Mouse (Mus musculus) lung, postnatal 4 days (tissue): ENCODE results near the gene Gm13285.
"Not testable (repeated sequence)": the region's sequence is repeated elsewhere in the genome, so short reads cannot be mapped to it uniquely, and the experiment has no call there.

ENCODE experiments used
- DNase-seq, 2 experiments: peaks; one replicate each; pipeline ENCODE4 v3.0.0; 2021

Gm13285 gene

DNA sequence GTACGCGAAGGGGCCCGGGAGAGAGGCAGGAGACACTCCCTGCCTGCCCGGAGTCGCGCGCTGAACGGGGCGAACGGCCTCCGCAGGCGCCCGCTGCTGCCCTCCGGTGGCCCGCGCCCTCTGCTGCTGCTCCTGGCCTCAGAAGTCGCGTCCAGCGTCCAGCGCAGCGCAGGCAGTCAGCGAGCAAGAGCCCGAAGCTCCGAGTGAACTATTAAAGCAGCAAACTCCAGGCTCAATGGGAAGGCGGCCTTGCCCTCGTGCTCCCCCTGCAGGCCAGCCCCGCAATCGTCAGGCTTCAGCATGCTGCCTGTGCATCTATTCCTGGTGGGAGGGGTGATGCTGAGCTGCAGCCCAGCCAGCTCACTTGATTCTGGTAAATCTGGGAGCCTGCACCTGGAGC lies 2.4 kb upstream of the Gm13285 start, which contains the start of gene Gm13279:
Gm13279 (plus strand) TSS at position 301 of the 400 bp plus-strand sequence.
- DNase-seq: not testable (repeated sequence)

DNA sequence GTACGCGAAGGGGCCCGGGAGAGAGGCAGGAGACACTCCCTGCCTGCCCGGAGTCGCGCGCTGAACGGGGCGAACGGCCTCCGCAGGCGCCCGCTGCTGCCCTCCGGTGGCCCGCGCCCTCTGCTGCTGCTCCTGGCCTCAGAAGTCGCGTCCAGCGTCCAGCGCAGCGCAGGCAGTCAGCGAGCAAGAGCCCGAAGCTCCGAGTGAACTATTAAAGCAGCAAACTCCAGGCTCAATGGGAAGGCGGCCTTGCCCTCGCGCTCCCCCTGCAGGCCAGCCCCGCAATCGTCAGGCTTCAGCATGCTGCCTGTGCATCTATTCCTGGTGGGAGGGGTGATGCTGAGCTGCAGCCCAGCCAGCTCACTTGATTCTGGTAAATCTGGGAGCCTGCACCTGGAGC lies 3.5 kb downstream of the Gm13285 start, which contains the start of gene Gm13287:
Gm13287 (plus strand) TSS at position 301 of the 400 bp plus-strand sequence.
- not testable (repeated sequence) for DNase-seq

DNA sequence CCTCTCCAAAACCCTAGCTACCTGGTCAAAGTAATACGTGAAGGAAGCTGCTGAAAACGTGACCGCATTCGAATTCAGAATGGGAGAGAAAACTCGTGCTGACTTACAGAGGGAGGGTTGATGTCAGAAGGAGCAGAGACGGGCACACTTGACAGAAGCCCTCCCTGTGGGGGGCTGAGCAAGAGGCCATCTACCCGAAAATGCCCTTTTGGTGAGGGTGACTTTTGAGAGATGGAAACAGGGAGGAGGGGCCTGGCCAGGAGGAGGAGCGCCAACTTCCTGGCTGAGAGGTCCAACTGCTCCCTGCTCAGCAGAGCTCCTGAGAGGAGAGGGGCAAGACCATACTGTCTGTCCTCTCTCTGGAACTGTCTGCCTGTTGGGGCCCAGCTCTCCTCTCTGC lies 5.8 kb downstream of the Gm13285 start, which contains the start of gene Gm13288:
Gm13288 (plus strand) TSS at position 301 of the 400 bp plus-strand sequence.
- not testable (repeated sequence) for DNase-seq

DNA sequence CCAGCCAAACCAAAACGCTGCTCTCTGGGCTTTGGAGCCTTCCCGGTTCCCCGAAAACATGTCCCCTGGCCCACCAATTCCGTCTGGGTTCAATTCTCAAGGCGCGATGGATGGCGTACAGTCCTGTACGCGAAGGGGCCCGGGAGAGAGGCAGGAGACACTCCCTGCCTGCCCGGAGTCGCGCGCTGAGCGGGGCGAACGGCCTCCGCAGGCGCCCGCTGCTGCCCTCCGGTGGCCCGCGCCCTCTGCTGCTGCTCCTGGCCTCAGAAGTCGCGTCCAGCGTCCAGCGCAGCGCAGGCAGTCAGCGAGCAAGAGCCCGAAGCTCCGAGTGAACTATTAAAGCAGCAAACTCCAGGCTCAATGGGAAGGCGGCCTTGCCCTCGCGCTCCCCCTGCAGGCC lies 6.3 kb downstream of the Gm13285 start:
- DNase-seq: peak; percentile 55 to 78

DNA sequence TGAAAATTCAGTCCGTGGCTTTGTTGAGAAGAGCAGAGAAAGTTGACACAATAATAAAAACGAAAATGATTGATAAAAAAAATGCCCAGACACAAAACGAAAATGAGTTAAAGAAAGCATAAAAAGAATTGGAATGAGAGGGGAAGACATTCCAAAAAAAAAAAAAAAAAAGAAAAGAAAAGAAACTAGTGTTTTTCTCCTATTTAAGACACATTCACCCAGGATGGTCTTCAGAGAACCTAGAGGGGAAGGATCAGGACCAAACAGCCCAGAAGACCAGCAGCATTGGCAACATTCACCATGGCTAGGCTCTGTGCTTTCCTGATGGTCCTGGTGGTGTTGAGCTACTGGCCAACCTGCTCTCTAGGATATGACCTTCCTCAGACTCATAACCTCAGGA lies 16.5 kb downstream of the Gm13285 start, which contains the start of gene Ifna7:
Ifna7 (plus strand) TSS at position 301 of the 400 bp plus-strand sequence.
- DNase-seq: no peak

DNA sequence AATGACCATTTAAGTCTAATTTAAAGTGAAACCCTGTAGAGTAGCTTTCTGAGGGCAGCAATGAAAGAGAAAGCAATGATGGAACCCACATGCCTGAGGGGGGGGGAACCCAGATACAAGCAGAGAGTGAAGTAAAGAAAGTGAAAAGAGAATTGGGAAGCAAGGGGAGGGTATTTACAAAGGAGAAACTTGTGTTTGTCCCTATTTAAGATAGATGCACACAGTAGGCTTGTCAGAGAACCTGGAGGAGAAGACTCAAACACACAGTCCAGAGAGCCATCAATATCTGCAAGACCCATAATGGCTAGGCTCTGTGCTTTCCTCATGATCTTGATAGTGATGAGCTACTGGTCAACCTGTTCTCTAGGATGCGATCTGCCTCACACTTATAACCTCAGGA lies 20.2 kb downstream of the Gm13285 start, which contains the start of gene Ifna11:
Ifna11 (plus strand) TSS at position 301 of the 400 bp plus-strand sequence.
- no peak for DNase-seq

DNA sequence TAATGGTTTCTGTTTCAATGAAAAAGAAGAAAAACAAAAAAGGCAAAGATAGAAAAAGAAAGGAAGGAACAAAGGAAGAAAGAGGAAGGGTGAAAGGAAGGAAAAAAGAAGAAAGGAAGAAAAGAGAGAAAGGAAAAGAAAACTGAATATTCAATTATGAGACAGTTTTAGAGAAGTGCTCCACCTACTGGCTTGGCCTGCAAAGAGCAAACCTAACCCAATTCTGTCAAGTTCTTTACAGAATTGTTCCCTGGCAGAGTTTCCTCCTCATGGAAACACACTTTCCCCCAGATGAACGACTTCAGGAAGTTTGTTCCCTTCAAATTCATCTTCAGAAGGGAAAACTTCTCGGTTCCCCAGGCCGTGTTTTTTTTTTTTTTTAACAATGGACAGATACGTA lies 23.5 kb downstream of the Gm13285 start:
- DNase-seq: no peak

DNA sequence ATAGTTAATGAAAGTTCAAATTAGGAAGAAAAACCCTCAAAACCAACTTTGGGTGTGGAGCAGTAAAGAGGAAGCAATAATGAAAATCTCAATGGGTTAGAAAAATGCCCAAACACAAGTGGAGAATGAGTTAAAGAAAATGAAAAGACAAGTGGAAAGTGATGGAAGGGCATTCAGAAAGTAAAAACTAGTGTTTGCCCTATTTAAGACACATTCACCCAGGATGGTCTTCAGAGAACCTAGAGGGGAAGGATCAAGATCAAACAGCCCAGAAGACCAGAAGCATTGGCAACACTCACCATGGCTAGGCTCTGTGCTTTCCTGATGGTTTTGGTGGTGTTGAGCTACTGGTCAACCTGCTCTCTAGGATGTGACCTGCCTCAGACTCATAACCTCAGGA lies 27.7 kb downstream of the Gm13285 start, which contains the start of gene Ifna6:
Ifna6 (plus strand) TSS at position 301 of the 400 bp plus-strand sequence.
- DNase-seq: not testable (repeated sequence)

DNA sequence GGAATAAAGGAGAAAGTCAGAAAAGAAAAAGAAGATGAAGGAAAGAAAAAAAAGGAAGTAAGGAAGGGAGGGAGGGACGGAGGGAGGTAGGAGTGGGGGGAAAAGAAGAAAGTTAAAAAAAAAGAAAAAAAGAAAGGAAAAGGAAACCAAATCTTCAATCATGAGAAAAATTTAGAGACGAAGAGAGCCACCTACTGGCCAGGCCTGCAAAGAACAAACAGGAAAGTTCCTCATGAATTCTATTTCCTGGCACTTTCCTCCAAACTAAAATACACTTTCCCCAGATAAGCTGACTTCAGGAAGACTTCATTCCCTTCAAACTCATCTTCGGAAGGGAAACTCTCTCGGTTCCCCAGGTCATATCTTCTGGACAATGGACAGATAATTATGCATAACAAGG lies 31.1 kb downstream of the Gm13285 start:
- DNase-seq: peak in 1 of 2 experiments; percentile 14

DNA sequence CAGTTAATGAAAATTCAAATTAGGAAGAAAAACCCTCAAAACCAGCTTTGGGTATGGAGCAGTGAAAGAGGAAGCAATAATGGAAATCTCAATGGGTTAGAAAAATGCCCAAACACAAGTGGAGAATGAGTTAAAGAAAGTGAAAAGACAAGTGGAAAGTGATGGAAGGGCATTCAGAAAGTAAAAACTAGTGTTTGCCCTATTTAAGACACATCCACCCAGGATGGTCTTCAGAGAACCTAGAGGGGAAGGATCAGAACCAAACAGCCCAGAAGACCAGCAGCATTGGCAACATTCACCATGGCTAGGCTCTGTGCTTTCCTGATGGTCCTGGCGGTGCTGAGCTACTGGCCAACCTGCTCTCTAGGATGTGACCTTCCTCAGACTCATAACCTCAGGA lies 35.8 kb downstream of the Gm13285 start, which contains the start of gene Ifna5:
Ifna5 (plus strand) TSS at position 301 of the 400 bp plus-strand sequence.
- not testable (repeated sequence) for DNase-seq

DNA sequence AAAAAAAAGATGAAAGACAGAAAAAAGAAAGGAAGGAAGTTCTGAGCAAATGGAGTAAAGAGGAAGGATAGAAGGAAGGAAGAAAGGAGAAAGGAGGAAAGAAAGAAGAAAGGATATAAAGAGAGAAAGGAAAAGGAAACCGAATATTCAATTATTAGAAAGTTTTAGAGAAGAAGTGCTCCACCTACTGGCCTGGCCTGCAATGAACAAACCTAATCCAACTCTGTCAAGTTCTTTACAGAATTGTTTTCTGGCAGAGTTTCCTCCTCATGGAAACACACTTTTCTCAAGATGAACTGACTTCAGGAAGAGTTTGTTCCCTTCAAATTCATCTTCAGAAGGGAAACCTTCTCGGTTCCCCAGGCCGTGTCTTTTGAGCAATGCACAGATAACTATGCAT lies 39.4 kb downstream of the Gm13285 start:
- no peak for DNase-seq

DNA sequence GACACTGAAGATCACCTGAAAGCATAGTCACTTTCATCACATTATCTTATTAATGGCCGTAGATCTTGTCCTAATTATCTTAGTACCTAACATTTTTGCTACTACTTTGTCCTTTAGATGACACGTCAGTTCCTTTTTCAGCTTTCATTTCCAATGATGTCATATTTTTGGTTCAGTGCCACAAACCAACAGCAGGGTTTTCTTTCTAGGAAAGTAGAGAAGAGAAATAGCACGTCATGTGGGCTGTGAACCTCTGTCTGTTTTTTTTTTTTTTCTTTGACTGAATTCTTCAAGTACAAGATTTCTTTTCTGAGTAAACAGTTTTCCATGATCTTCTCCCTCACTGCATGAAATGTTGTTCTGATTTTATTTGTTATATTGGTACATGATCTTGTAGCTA lies 40.6 kb downstream of the Gm13285 start:
- DNase-seq: no peak

DNA sequence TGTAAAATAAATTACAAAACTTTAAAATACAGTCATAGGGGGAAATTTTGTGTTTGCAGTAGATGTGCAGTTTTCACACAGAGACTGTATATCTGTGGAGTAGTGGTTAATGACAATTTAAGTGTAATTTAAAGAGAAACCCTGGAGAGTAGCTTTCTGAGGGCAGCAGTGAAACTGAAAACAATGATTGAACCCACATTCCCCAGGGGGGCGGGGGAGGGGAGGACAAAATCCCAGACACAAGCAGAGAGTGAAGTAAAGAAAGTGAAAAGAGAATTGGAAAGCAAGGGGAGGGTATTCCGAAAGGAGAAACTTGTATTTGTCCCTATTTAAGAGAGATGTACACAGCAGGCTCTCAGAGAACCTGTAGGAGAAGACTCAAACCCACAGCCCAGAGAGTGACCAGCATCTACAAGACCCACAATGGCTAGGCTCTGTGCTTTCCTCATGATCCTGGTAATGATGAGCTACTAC lies 42.0 kb downstream of the Gm13285 start, which contains the start of gene Ifna4:
Ifna4 (plus strand) TSS at position 424 of the 474 bp plus-strand sequence.
- no peak for DNase-seq

DNA sequence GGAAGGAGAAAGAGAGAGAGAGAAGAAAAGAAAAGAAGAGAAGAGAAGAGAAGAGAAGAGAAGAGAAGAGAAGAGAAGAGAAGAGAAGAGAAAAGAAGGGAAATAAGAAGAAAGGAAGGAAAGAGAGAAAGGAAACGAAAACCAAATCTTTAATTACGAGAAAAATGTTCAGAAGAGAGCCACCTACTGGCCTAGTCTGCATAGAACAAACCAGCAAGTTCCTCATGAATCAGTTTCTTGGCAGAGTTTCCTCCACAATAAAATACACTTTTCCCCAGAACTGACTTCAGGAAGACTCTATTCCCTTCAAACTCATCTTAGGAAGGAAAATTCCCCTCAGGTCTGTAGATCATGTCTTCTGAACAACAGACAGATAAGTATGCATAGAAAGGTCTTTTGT lies 45.9 kb downstream of the Gm13285 start:
- no peak for DNase-seq

DNA sequence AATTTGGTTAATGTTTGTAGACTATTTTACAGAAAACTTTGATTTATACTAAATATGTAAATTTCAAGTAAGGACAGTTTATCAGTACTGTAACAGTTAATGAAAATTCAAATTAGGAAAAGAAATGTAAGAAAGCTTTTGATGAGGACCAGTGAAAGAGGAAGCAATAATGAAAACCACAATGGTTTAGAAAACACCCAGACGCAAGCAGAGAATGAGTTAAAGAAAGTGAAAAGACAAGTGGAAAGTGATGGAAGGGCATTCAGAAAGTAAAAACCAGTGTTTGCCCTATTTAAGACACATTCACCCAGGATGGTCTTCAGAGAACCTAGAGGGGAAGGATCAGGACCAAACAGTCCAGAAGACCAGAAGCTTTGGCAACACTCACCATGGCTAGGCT lies 50.2 kb downstream of the Gm13285 start, which contains the start of gene Ifna1:
Ifna1 (plus strand) TSS at position 390 of the 400 bp plus-strand sequence.
- no peak for DNase-seq
